8 mouse cellular contexts compared by ENCODE assay signal in genomic region chr5:145280371-145281143, GRCm38 (mm10). TPM values are rescaled to one million over a fixed set of nuclear protein-coding genes. Genes with fewer than 3 reads are reported as not detected.
DNase-seq lines count a peak whose midpoint lies in the region; ATAC-seq and TF ChIP-seq lines count a peak whose summit lies in the region.

TSS of gene Zscan25 (plus strand) at chr5:145280500.

- peaks cover 0 to 17% of the 10 kb centered on the region in 2 experiments; a peak in 2 of 4 replicates for H3K4me1 ChIP-seq in CH12.LX (ENCODE audit: control insufficient read depth in 1 of 2, insufficient read depth in 2 of 2)
- H3K4me1 ChIP-seq in forebrain, embryonic 11.5 days (replicated peaks; ENCODE audit: control insufficient read depth, insufficient read depth, low read length), result no peaks in the 10 kb centered on the region
- H3K4me1 ChIP-seq in heart, embryonic 16.5 days (ENCODE audit: control insufficient read depth, insufficient read depth, low read length), result peaks cover 9% of the 10 kb centered on the region; the same call in 1 of the 2 replicates
- peaks cover 16% of the 10 kb centered on the region for H3K4me1 ChIP-seq in liver, embryonic 15.5 days (replicated peaks)
- peaks cover 12% of the 10 kb centered on the region for H3K4me1 ChIP-seq in neural tube, embryonic 12.5 days

- H3K36me3 ChIP-seq in CH12.LX (replicated peaks in 1 of 2; ENCODE audit: control insufficient read depth in 1 of 2, insufficient read depth in 1 of 2, low read length in 1 of 2), result peaks cover 20 to 39% of the 10 kb centered on the region in 2 experiments
- H3K36me3 ChIP-seq in forebrain, embryonic 11.5 days (ENCODE audit: control insufficient read depth, insufficient read depth, low read length), result peaks cover 3% of the 10 kb centered on the region
- peaks cover 25% of the 10 kb centered on the region for H3K36me3 ChIP-seq in heart, embryonic 16.5 days (ENCODE audit: control insufficient read depth, insufficient read depth)
- peaks cover 34% of the 10 kb centered on the region for H3K36me3 ChIP-seq in liver, embryonic 15.5 days (replicated peaks)
- H3K36me3 ChIP-seq in neural tube, embryonic 12.5 days, result peaks cover 25% of the 10 kb centered on the region

- no peaks in the 10 kb centered on the region for H3K9me3 ChIP-seq in CH12.LX (replicated peaks; ENCODE audit: low read length)
- H3K9me3 ChIP-seq in forebrain, embryonic 11.5 days (ENCODE audit: control insufficient read depth, low read length), result no peaks in the 10 kb centered on the region
- no peaks in the 10 kb centered on the region for H3K9me3 ChIP-seq in heart, embryonic 16.5 days (replicated peaks; ENCODE audit: control insufficient read depth, low read length)
- no peaks in the 10 kb centered on the region for H3K9me3 ChIP-seq in liver, embryonic 15.5 days (replicated peaks)
- H3K9me3 ChIP-seq in neural tube, embryonic 12.5 days, result no peaks in the 10 kb centered on the region

- peak within 1 kb of the TSS; percentile 100 for H3K4me2 ChIP-seq in CH12.LX (ENCODE audit: insufficient read depth, low read depth, poor library complexity, severe bottlenecking)
- H3K4me2 ChIP-seq in forebrain, embryonic 11.5 days (ENCODE audit: low read depth, low read length, severe bottlenecking), result peak within 1 kb of the TSS; percentile 75
- peak within 1 kb of the TSS; percentile 94 for H3K4me2 ChIP-seq in heart, embryonic 16.5 days (ENCODE audit: low read depth, low read length)
- H3K4me2 ChIP-seq in liver, embryonic 15.5 days, result peak within 1 kb of the TSS; percentile 80
- peak within 1 kb of the TSS; percentile 75 for H3K4me2 ChIP-seq in neural tube, embryonic 12.5 days (replicated peaks)

- no peaks in the 10 kb centered on the region for H3K27me3 ChIP-seq in CH12.LX (replicated peaks)
- H3K27me3 ChIP-seq in forebrain, embryonic 11.5 days (ENCODE audit: control insufficient read depth, insufficient read depth, low read length), result no peaks in the 10 kb centered on the region
- H3K27me3 ChIP-seq in heart, embryonic 16.5 days (ENCODE audit: control insufficient read depth, insufficient read depth, low read length), result no peaks in the 10 kb centered on the region
- no peaks in the 10 kb centered on the region for H3K27me3 ChIP-seq in liver, embryonic 15.5 days
- H3K27me3 ChIP-seq in neural tube, embryonic 12.5 days (replicated peaks), result no peaks in the 10 kb centered on the region

- dilution Hi-C loops in CH12.LX (cut with MboI; ENCODE audit: extremely low pct_ligation_motif_present, extremely low pct_unique_long_range_greater_than_20kb, low sequenced_read_pairs), result no loop called here

- peak within 1 kb of the TSS; percentile 89 to 94 (median 94) for H3K4me3 ChIP-seq in CH12.LX (replicated peaks in 1 of 3; ENCODE audit: low read depth in 2 of 3, low read length in 2 of 3, poor library complexity in 1 of 3)
- H3K4me3 ChIP-seq in forebrain, embryonic 11.5 days (ENCODE audit: low read depth, low read length), result peak within 1 kb of the TSS; percentile 80
- H3K4me3 ChIP-seq in heart, embryonic 16.5 days (ENCODE audit: low read length), result peak within 1 kb of the TSS; percentile 97
- peak within 1 kb of the TSS; percentile 85 for H3K4me3 ChIP-seq in liver, embryonic 15.5 days (replicated peaks)
- peak within 1 kb of the TSS; percentile 84 for H3K4me3 ChIP-seq in neural tube, embryonic 12.5 days

- no peak for TF ChIP-seq RAD21 in CH12.LX (IDR thresholded peaks at IDR 0.05; ENCODE audit: low read depth, low read length)

- peak; percentile 92 for TF ChIP-seq POLR2A in CH12.LX (IDR thresholded peaks at IDR 0.05; ENCODE audit: low read depth, low read length)

- no peak for TF ChIP-seq EP300 in CH12.LX (IDR thresholded peaks at IDR 0.05; ENCODE audit: low read length)

- ATAC-seq in forebrain, embryonic 11.5 days (replicated peaks; ENCODE audit: low FRiP score), result peak; percentile 99
- peak; percentile 99 for ATAC-seq in heart, embryonic 16.5 days (replicated peaks; ENCODE audit: extremely low read depth, insufficient read depth, low FRiP score)
- ATAC-seq in liver, embryonic 15.5 days (ENCODE audit: insufficient read depth), result peak; percentile 100
- peak; percentile 99 for ATAC-seq in neural tube, embryonic 12.5 days (ENCODE audit: low FRiP score, low read depth)

- H3K79me2 ChIP-seq in CH12.LX (replicated peaks; ENCODE audit: control insufficient read depth, extremely low read depth, insufficient read depth, poor library complexity, severe bottlenecking), result peaks cover 29% of the 10 kb centered on the region

- peak; percentile 97 for DNase-seq in CH12.LX (ENCODE audit: extremely low read depth)
- peak; percentile 87 for DNase-seq in c-Kit-positive CD71-positive TER-119-negative erythroid progenitor cells, embryonic 14.5 days (ENCODE audit: low read depth)
- peak; percentile 94 for DNase-seq in forebrain, embryonic 11.5 days (ENCODE audit: low spot score)
- DNase-seq in kidney, postnatal 36 days, result peak; percentile 96
- peak; percentile 93 for DNase-seq in telencephalon, adult 2 months (ENCODE audit: low read depth, low spot score)

- in situ Hi-C loops in CH12.LX (cut with MboI; ENCODE audit: low pct_ligation_motif_present, low pct_unique_long_range_greater_than_20kb, low sequenced_read_pairs), result no loop called here

- H3K9ac ChIP-seq in CH12.LX (ENCODE audit: insufficient read depth, low read depth), result peak within 1 kb of the TSS; percentile 99
- peak within 1 kb of the TSS; percentile 86 for H3K9ac ChIP-seq in forebrain, embryonic 11.5 days (ENCODE audit: low read length)
- H3K9ac ChIP-seq in heart, embryonic 16.5 days (ENCODE audit: low read length), result peak within 1 kb of the TSS; percentile 97
- H3K9ac ChIP-seq in liver, embryonic 15.5 days, result peak within 1 kb of the TSS; percentile 85
- peak within 1 kb of the TSS; percentile 88 for H3K9ac ChIP-seq in neural tube, embryonic 12.5 days

- H3K27ac ChIP-seq in CH12.LX (ENCODE audit: insufficient read depth, low read depth), result peak within 1 kb of the TSS; percentile 91
- peak within 1 kb of the TSS; percentile 81 for H3K27ac ChIP-seq in forebrain, embryonic 11.5 days (ENCODE audit: low read depth, low read length)
- H3K27ac ChIP-seq in heart, embryonic 16.5 days (ENCODE audit: low read length), result peak within 1 kb of the TSS; percentile 93
- H3K27ac ChIP-seq in liver, embryonic 15.5 days (replicated peaks), result peak within 1 kb of the TSS; percentile 89
- H3K27ac ChIP-seq in neural tube, embryonic 12.5 days, result peak within 1 kb of the TSS; percentile 53; the same call in 1 of the 2 replicates

- TF ChIP-seq CTCF in CH12.LX (conservative IDR thresholded peaks at IDR 0.05 in 1 of 2, IDR thresholded peaks at IDR 0.05 in 1 of 2; ENCODE audit: low read depth in 2 of 2, low read length in 2 of 2), result no peak

- WGBS in forebrain, embryonic 11.5 days, result under 1% methylated on average over 50 of the region's 50 CpGs
- under 1% methylated on average over 50 of the region's 50 CpGs for WGBS in heart, embryonic 16.5 days
- under 1% methylated on average over 50 of the region's 50 CpGs for whole genome bisulfite sequencing in liver, embryonic 15.5 days (ENCODE audit: insufficient replicate concordance)
- under 1% methylated on average over 50 of the region's 50 CpGs for WGBS in neural tube, embryonic 12.5 days

TF ChIP-seq in CH12.LX, 34 proteins besides CTCF, POLR2A, EP300 and RAD21 (continues in another document):
- peak; percentile 70 for TF ChIP-seq BHLHE40 (IDR thresholded peaks at IDR 0.05; ENCODE audit: low read depth, low read length)
- TF ChIP-seq IRF4 (IDR thresholded peaks at IDR 0.05; ENCODE audit: low read depth, low read length), result 0 out of 2 replicates have a peak, but pooled peaks have one; percentile 29
- 0 out of 2 replicates have a peak, but pooled peaks have one; percentile 25 for TF ChIP-seq MAZ (IDR thresholded peaks at IDR 0.05; ENCODE audit: low read depth, low read length)
- no peak for TF ChIP-seq PAX5 (IDR thresholded peaks at IDR 0.05; ENCODE audit: low read length)
- TF ChIP-seq USF2 (conservative IDR thresholded peaks at IDR 0.05; ENCODE audit: low read depth, low read length), result no peak
- TF ChIP-seq NRF1 (IDR thresholded peaks at IDR 0.05; ENCODE audit: low read depth, low read length), result peak; percentile 68
- peak; percentile 62 for TF ChIP-seq MAX (IDR thresholded peaks at IDR 0.05; ENCODE audit: low read length)
- no peak for TF ChIP-seq MAFK (IDR thresholded peaks at IDR 0.05; ENCODE audit: insufficient replicate concordance, low read length)
- TF ChIP-seq MYC (IDR thresholded peaks at IDR 0.05; ENCODE audit: low read depth, low read length), result peak; percentile 48
- TF ChIP-seq RCOR1 (conservative IDR thresholded peaks at IDR 0.05; ENCODE audit: low read depth, low read length), result no peak
- peak; percentile 75 for TF ChIP-seq GABPA (IDR thresholded peaks at IDR 0.05; ENCODE audit: insufficient replicate concordance, low read depth, low read length)
- TF ChIP-seq KAT2A (IDR thresholded peaks at IDR 0.05; ENCODE audit: insufficient replicate concordance, low read length), result peak; percentile 91; the same call in 1 of the 2 replicates
- peak; percentile 59 for TF ChIP-seq TBP (conservative IDR thresholded peaks at IDR 0.05; ENCODE audit: low read depth, low read length)
- TF ChIP-seq ZC3H11A (IDR thresholded peaks at IDR 0.05; ENCODE audit: low read depth, low read length), result no peak
- TF ChIP-seq ZKSCAN1 (IDR thresholded peaks at IDR 0.05; ENCODE audit: borderline replicate concordance, low read depth, low read length), result no peak
- peak; percentile 80 for TF ChIP-seq NELFE (IDR thresholded peaks at IDR 0.05; ENCODE audit: low read depth, low read length)
- peak; percentile 5; the same call in 1 of the 2 replicates for TF ChIP-seq CHD2 (IDR thresholded peaks at IDR 0.05; ENCODE audit: low read length)
- peak; percentile 98 for TF ChIP-seq ZNF384 (IDR thresholded peaks at IDR 0.05; ENCODE audit: low read depth, low read length)
- TF ChIP-seq SIN3A (IDR thresholded peaks at IDR 0.05; ENCODE audit: low read length), result peak; percentile 18
- TF ChIP-seq JUND (conservative IDR thresholded peaks at IDR 0.05; ENCODE audit: low read depth, low read length), result no peak
- peak; percentile 83; the same call in 1 of the 2 replicates for TF ChIP-seq ZMIZ1 (IDR thresholded peaks at IDR 0.05; ENCODE audit: low read depth, low read length)
- no peak for TF ChIP-seq SMC3 (IDR thresholded peaks at IDR 0.05; ENCODE audit: low read depth, low read length)
- no peak for TF ChIP-seq JUN (IDR thresholded peaks at IDR 0.05; ENCODE audit: insufficient read depth, low read depth, low read length)

RNA-seq across cellular contexts. Expression of gene Zscan25, which starts in this region (rescaled TPM):
- total RNA-seq in CH12.LX (2012; rRNA removed), result 12.2 and 13.5 TPM in 2 replicates
- 9.8 and 11.8 TPM in 2 replicates for total RNA-seq in CH12.LX (2014; rRNA removed)
- 19.5 and 20.1 TPM in 2 replicates for polyA plus RNA-seq in CH12.LX (2012; ENCODE audit: insufficient read length, low read depth)
- polyA plus RNA-seq in forebrain, embryonic 11.5 days (2014; fragmentation: Nextera tagmentation; extraction: Ambion mirVana), result 0.41 and 0.77 TPM in 2 replicates
- 0.51 and 0.64 TPM in 2 replicates for polyA plus RNA-seq in heart, embryonic 16.5 days (2015; fragmentation: Nextera tagmentation; extraction: Ambion mirVana)
- 0.13 and 0.14 TPM in 2 replicates for polyA plus RNA-seq in liver, embryonic 15.5 days (2015; fragmentation: Nextera tagmentation; extraction: Ambion mirVana)
- 0.57 and 0.91 TPM in 2 replicates for polyA plus RNA-seq in neural tube, embryonic 12.5 days (2016; fragmentation: Nextera tagmentation; extraction: Ambion mirVana)

Comparison
In these comparisons a context has a peak if more than half of its experiments do, and no peak if none do; other contexts are left out.
1. Peak in every context shown above with its lines: DNase-seq, ATAC-seq, H3K4me3 ChIP-seq and H3K27ac ChIP-seq.
2. RNA of gene Zscan25 (polyA plus RNA-seq): 19.5 to 20.1 TPM in CH12.LX; 0.57 to 0.91 TPM in neural tube, embryonic 12.5 days, 0.41 to 0.77 TPM in forebrain, embryonic 11.5 days, 0.51 to 0.64 TPM in heart, embryonic 16.5 days and 0.13 to 0.14 TPM in liver, embryonic 15.5 days; every median in the first group is over 10 times any median in the second.
3. Peak in DNase-seq, ATAC-seq, H3K4me3 ChIP-seq, H3K27ac ChIP-seq, H3K9ac ChIP-seq and H3K4me2 ChIP-seq in forebrain, embryonic 11.5 days; RNA of the gene not detected or under 1 TPM.
4. Peak in ATAC-seq, H3K4me3 ChIP-seq, H3K27ac ChIP-seq, H3K9ac ChIP-seq and H3K4me2 ChIP-seq in heart, embryonic 16.5 days; RNA of the gene not detected or under 1 TPM.
5. Peak in ATAC-seq, H3K4me3 ChIP-seq, H3K27ac ChIP-seq, H3K9ac ChIP-seq and H3K4me2 ChIP-seq in liver, embryonic 15.5 days; RNA of the gene not detected or under 1 TPM.
6. Peak in ATAC-seq, H3K4me3 ChIP-seq, H3K27ac ChIP-seq, H3K9ac ChIP-seq and H3K4me2 ChIP-seq in neural tube, embryonic 12.5 days; RNA of the gene not detected or under 1 TPM.